Mouse (Mus musculus): ENCODE results near the gene Cpvl. TPM values are rescaled to one million over a fixed set of nuclear protein-coding genes. Genes with fewer than 3 reads are reported as not detected.
A peak's percentile ranks its signal among the peaks of the same experiment; 100 is the strongest.

Gene Cpvl
- total and polyA plus RNA-seq, 3 experiments = not detected

DNA sequence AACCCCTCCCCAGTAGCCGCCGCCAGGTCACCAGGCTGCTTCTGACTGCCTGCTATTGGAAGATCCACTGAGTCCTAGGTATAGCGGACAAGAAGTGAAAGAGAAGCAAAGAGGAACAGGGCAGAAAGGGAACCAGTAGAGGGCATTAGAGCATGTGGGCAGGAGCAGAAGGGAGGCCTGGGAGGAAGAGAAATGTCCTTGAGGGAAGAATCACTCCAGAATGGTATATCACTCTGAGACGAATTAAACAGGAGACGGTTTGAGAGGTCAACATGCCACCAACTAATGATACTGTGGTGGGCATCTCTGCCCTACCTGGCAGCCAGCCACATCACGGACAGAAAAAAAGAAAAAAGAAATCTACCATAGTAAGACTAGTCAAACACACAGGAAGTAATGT is 9.9 kb downstream of the Cpvl start:
- TF ChIP-seq EP300 (IDR thresholded peaks at IDR 0.05; ENCODE audit: insufficient read depth, low read depth, low read length) (no peak), CTCF (IDR thresholded peaks at IDR 0.05) (peak; percentile 35), POLR2A (IDR thresholded peaks at IDR 0.05; ENCODE audit: insufficient read depth, low read depth, low read length) (no peak)
- H3K9ac ChIP-seq (ENCODE audit: low read depth, low read length) = no peak overlapping the region
- intact Hi-C loops (cut with DNase I) = no loop called here

DNA sequence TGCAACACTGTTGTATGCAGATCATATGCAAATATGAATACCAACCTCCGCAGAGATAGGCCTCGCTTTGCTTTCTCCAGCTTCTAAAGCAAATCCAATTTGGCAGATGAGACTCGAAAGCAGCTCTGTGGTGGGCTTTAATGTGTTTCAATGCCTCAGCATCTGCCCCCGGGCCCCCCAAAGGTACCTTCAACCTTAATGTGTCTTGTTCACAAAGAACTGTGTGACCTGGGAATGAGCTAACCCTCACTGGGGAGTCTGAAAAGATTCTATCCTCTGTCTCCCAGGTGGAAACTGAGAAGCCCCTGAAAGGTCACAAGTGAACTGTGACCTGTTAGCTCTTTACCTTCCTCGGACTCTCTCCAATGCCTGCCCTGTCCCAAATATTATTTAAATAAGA is 11.9 kb downstream of the Cpvl start:
- H3K27ac ChIP-seq = no peak overlapping the region
- no peaks in the 10 kb centered on the region for H3K36me3 ChIP-seq (ENCODE audit: control insufficient read depth, insufficient read depth, low read length)
- no peaks in the 10 kb centered on the region; the same call in 1 of the 2 replicates for H3K4me1 ChIP-seq (ENCODE audit: control insufficient read depth, insufficient read depth, low read length)
- TF ChIP-seq CTCF (IDR thresholded peaks at IDR 0.05) (no peak), POLR2A (IDR thresholded peaks at IDR 0.05; ENCODE audit: insufficient read depth, low read depth, low read length) (no peak), EP300 (IDR thresholded peaks at IDR 0.05; ENCODE audit: insufficient read depth, low read depth, low read length) (no peak)
- WGBS = 89% methylated on average over 5 of the region's 5 CpGs
- H3K27me3 ChIP-seq (ENCODE audit: control insufficient read depth, insufficient read depth, low read length) = no peaks in the 10 kb centered on the region
- no peak overlapping the region for H3K4me3 ChIP-seq
- intact Hi-C loops (cut with DNase I) = no loop called here
- H3K9ac ChIP-seq (ENCODE audit: low read depth, low read length) = no peak overlapping the region
- no peaks in the 10 kb centered on the region for H3K79me2 ChIP-seq (replicated peaks; ENCODE audit: control insufficient read depth, insufficient read depth, low read length)
- DNase-seq = no peak

More for the DNA sequence above, 9.9 kb downstream of the Cpvl start:
- H3K27me3 ChIP-seq (ENCODE audit: control insufficient read depth, insufficient read depth, low read length) = no peaks in the 10 kb centered on the region
- no peaks in the 10 kb centered on the region for H3K36me3 ChIP-seq (ENCODE audit: control insufficient read depth, insufficient read depth, low read length)
- H3K4me3 ChIP-seq = no peak overlapping the region
- WGBS = 77% methylated on average over 6 of the region's 6 CpGs
- no peak for DNase-seq
- no peaks in the 10 kb centered on the region for H3K79me2 ChIP-seq (replicated peaks; ENCODE audit: control insufficient read depth, insufficient read depth, low read length)
- H3K27ac ChIP-seq = no peak overlapping the region
- H3K4me1 ChIP-seq (ENCODE audit: control insufficient read depth, insufficient read depth, low read length) = no peaks in the 10 kb centered on the region; the same call in 1 of the 2 replicates

DNA sequence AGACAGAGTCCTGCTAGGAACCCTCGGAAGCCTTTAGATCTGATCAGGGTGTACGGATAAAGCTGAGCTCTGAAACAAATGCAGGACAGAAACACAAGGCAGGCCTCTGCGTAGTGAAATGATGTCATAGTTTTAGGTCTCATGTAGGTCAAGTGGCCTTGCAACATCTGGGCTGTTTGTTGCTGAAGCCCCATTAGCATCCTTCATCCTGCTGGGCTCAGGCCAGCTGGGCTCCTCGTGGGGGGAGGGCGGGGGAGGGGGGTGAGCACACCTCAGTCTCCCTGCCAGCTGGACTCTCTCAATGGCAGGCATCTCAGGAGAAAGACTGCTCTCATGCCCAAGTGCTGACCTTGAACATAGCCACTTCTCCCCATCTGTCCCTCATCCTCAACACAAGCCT is 12.6 kb downstream of the Cpvl start:
- DNase-seq = no peak
- no peak for TF ChIP-seq POLR2A (IDR thresholded peaks at IDR 0.05; ENCODE audit: insufficient read depth, low read depth, low read length)
- TF ChIP-seq EP300 (IDR thresholded peaks at IDR 0.05; ENCODE audit: insufficient read depth, low read depth, low read length) = no peak
- TF ChIP-seq CTCF (IDR thresholded peaks at IDR 0.05) = no peak
- Histone ChIP-seq H3K4me1 (ENCODE audit: control insufficient read depth, insufficient read depth, low read length) (no peaks in the 10 kb centered on the region; the same call in 1 of the 2 replicates), H3K9ac (ENCODE audit: low read depth, low read length) (no peak overlapping the region), H3K27ac (no peak overlapping the region), H3K4me3 (no peak overlapping the region), H3K36me3 (ENCODE audit: control insufficient read depth, insufficient read depth, low read length) (no peaks in the 10 kb centered on the region), H3K79me2 (replicated peaks; ENCODE audit: control insufficient read depth, insufficient read depth, low read length) (no peaks in the 10 kb centered on the region), H3K27me3 (ENCODE audit: control insufficient read depth, insufficient read depth, low read length) (no peaks in the 10 kb centered on the region)
- intact Hi-C loops (cut with DNase I) = no loop called here
- 42% methylated on average over 5 of the region's 5 CpGs for WGBS

GRCm38 (mm10) chr6:53963906-53964496 is 14.5 kb downstream of the Cpvl start:
- TF ChIP-seq POLR2A (IDR thresholded peaks at IDR 0.05; ENCODE audit: insufficient read depth, low read depth, low read length) (no peak), CTCF (IDR thresholded peaks at IDR 0.05) (no peak), EP300 (IDR thresholded peaks at IDR 0.05; ENCODE audit: insufficient read depth, low read depth, low read length) (no peak)
- H3K9ac ChIP-seq (ENCODE audit: low read depth, low read length) = no peak overlapping the region
- no peak for DNase-seq
- intact Hi-C loops (cut with DNase I) = loop anchor here (5.0 kb wide), 1 partner anchor 198 kb away; no protein-coding TSS in a partner anchor
- H3K4me1 ChIP-seq (ENCODE audit: control insufficient read depth, insufficient read depth, low read length) = no peaks in the 10 kb centered on the region; the same call in 1 of the 2 replicates
- H3K36me3 ChIP-seq (ENCODE audit: control insufficient read depth, insufficient read depth, low read length) = no peaks in the 10 kb centered on the region
- H3K27ac ChIP-seq = no peak overlapping the region
- H3K79me2 ChIP-seq (replicated peaks; ENCODE audit: control insufficient read depth, insufficient read depth, low read length) = no peaks in the 10 kb centered on the region
- H3K27me3 ChIP-seq (ENCODE audit: control insufficient read depth, insufficient read depth, low read length) = no peaks in the 10 kb centered on the region
- 39% methylated on average over 5 of the region's 5 CpGs for WGBS
- H3K4me3 ChIP-seq = no peak overlapping the region

- Histone ChIP-seq H3K27me3 (ENCODE audit: control insufficient read depth, insufficient read depth, low read length) (no peaks in the 10 kb centered on the region), H3K36me3 (ENCODE audit: control insufficient read depth, insufficient read depth, low read length) (no peaks in the 10 kb centered on the region), H3K27ac (no peak overlapping the region), H3K4me3 (no peak overlapping the region), H3K79me2 (replicated peaks; ENCODE audit: control insufficient read depth, insufficient read depth, low read length) (no peaks in the 10 kb centered on the region), H3K4me1 (ENCODE audit: control insufficient read depth, insufficient read depth, low read length) (no peaks in the 10 kb centered on the region), H3K9ac (ENCODE audit: low read depth, low read length) (no peak overlapping the region)
- TF ChIP-seq POLR2A (IDR thresholded peaks at IDR 0.05; ENCODE audit: insufficient read depth, low read depth, low read length) (no peak), EP300 (IDR thresholded peaks at IDR 0.05; ENCODE audit: insufficient read depth, low read depth, low read length) (no peak), CTCF (IDR thresholded peaks at IDR 0.05) (peak; percentile 68)
- intact Hi-C loops (cut with DNase I) = loop anchor here (5.0 kb wide), 1 partner anchor 200 kb away; no protein-coding TSS in a partner anchor
- WGBS = 94% methylated on average over 1 of the region's 1 CpGs
- no peak for DNase-seq
Measured at GRCm38 (mm10) chr6:53962006-53962405, 16.5 kb downstream of the Cpvl start.

- no peak overlapping the region for H3K9ac ChIP-seq (ENCODE audit: low read depth, low read length)
- no peaks in the 10 kb centered on the region for H3K4me1 ChIP-seq (ENCODE audit: control insufficient read depth, insufficient read depth, low read length)
- no peak overlapping the region for H3K4me3 ChIP-seq
- H3K27ac ChIP-seq = no peak overlapping the region
- H3K79me2 ChIP-seq (replicated peaks; ENCODE audit: control insufficient read depth, insufficient read depth, low read length) = no peaks in the 10 kb centered on the region
- H3K36me3 ChIP-seq (ENCODE audit: control insufficient read depth, insufficient read depth, low read length) = no peaks in the 10 kb centered on the region
- H3K27me3 ChIP-seq (ENCODE audit: control insufficient read depth, insufficient read depth, low read length) = no peaks in the 10 kb centered on the region
- 52% methylated on average over 3 of the region's 3 CpGs for WGBS
- intact Hi-C loops (cut with DNase I) = loop anchor here (2.0 to 5.0 kb wide), 4 partner anchors 88 to 269 kb away; no protein-coding TSS in a partner anchor
- DNase-seq = no peak
- TF ChIP-seq POLR2A (IDR thresholded peaks at IDR 0.05; ENCODE audit: insufficient read depth, low read depth, low read length) = no peak
- no peak for TF ChIP-seq CTCF (IDR thresholded peaks at IDR 0.05)
- no peak for TF ChIP-seq EP300 (IDR thresholded peaks at IDR 0.05; ENCODE audit: insufficient read depth, low read depth, low read length)
Measured at GRCm38 (mm10) chr6:53959826-53960225, 18.6 kb downstream of the Cpvl start.
